21 mouse cellular contexts compared by ENCODE assay signal in genomic region chr9:4505087-4505486, GRCm38 (mm10).
A peak's percentile ranks its signal among the peaks of the same experiment; 100 is the strongest.
DNase-seq lines count a peak whose midpoint lies in the region; ATAC-seq lines count a peak whose summit lies in the region.
"Had no signal": no experiment of that assay in that cellular context is flagged by ENCODE, and none has a peak within 500 bp of the region (broad histone marks: within the 10 kb centered on the region; RNA-seq: fewer than 3 reads in every experiment).

No protein-coding gene starts in this region.

- no peak overlapping the region for H3K27ac ChIP-seq in kidney, embryonic 15.5 days
- no peak overlapping the region for H3K27ac ChIP-seq in neural tube, embryonic 14.5 days (ENCODE audit: low read depth, low read length)
- H3K27ac ChIP-seq: forebrain, embryonic 12.5 days; gastrocnemius, adult 2 months; heart, embryonic 13.5 days; midbrain, embryonic 10.5 days had no signal

- peak; percentile 46; the same call in 1 of the 2 replicates for ATAC-seq in kidney, embryonic 15.5 days (replicated peaks; ENCODE audit: low FRiP score)
- ATAC-seq in neural tube, embryonic 14.5 days (ENCODE audit: low read depth) = peak; percentile 41; the same call in 1 of the 2 replicates
- ATAC-seq in activated CD4-positive, CD25-positive, alpha-beta regulatory T cell, adult 4 months = no peak
- ATAC-seq: CD4-positive, CD25-positive, alpha-beta regulatory T cell, adult 4 months had no signal

- no peak overlapping the region for H3K4me3 ChIP-seq in kidney, embryonic 15.5 days (replicated peaks)
- no peak overlapping the region for H3K4me3 ChIP-seq in neural tube, embryonic 14.5 days (ENCODE audit: low read depth, low read length)
- H3K4me3 ChIP-seq: forebrain, embryonic 12.5 days; gastrocnemius, adult 2 months; heart, embryonic 13.5 days; midbrain, embryonic 10.5 days had no signal

- H3K27me3 ChIP-seq in kidney, embryonic 15.5 days = no peaks in the 10 kb centered on the region
- no peaks in the 10 kb centered on the region for H3K27me3 ChIP-seq in neural tube, embryonic 14.5 days (ENCODE audit: control insufficient read depth, insufficient read depth, low read length)
- H3K27me3 ChIP-seq: forebrain, embryonic 12.5 days; heart, embryonic 13.5 days had no signal

- WGBS in kidney, embryonic 15.5 days = 24% methylated on average over 1 of the region's 1 CpGs
- WGBS in neural tube, embryonic 14.5 days = 10% methylated on average over 1 of the region's 1 CpGs

- no peaks in the 10 kb centered on the region for H3K9me3 ChIP-seq in kidney, embryonic 15.5 days (replicated peaks)
- H3K9me3 ChIP-seq in neural tube, embryonic 14.5 days (ENCODE audit: control insufficient read depth, low read length) = no peaks in the 10 kb centered on the region
- H3K9me3 ChIP-seq: forebrain, embryonic 12.5 days; heart, embryonic 13.5 days; midbrain, embryonic 10.5 days had no signal

- H3K36me3 ChIP-seq in kidney, embryonic 15.5 days = no peaks in the 10 kb centered on the region
- H3K36me3 ChIP-seq in neural tube, embryonic 14.5 days (ENCODE audit: control insufficient read depth, insufficient read depth, low read length) = no peaks in the 10 kb centered on the region
- H3K36me3 ChIP-seq: forebrain, embryonic 12.5 days; heart, embryonic 13.5 days; midbrain, embryonic 10.5 days had no signal

- no peak overlapping the region for H3K9ac ChIP-seq in kidney, embryonic 15.5 days
- no peak overlapping the region for H3K9ac ChIP-seq in neural tube, embryonic 14.5 days (replicated peaks; ENCODE audit: low read depth, low read length)
- H3K9ac ChIP-seq: forebrain, embryonic 12.5 days; heart, embryonic 13.5 days had no signal

- H3K4me1 ChIP-seq in kidney, embryonic 15.5 days = peaks cover 2% of the 10 kb centered on the region; the same call in 1 of the 2 replicates
- no peaks in the 10 kb centered on the region for H3K4me1 ChIP-seq in neural tube, embryonic 14.5 days (ENCODE audit: control insufficient read depth, insufficient read depth, low read length)
- H3K4me1 ChIP-seq: forebrain, embryonic 12.5 days; heart, embryonic 13.5 days had no signal

- H3K4me2 ChIP-seq in kidney, embryonic 15.5 days = no peak overlapping the region
- H3K4me2 ChIP-seq in neural tube, embryonic 14.5 days (ENCODE audit: low read depth, low read length) = no peak overlapping the region
- H3K4me2 ChIP-seq: forebrain, embryonic 12.5 days; heart, embryonic 13.5 days; liver, embryonic 11.5 days had no signal

- peak; percentile 20 for DNase-seq in cerebellum, adult 9-10 months
- no peak for DNase-seq in cerebellum, postnatal 4 days (ENCODE audit: low spot score in 2 of 2)
- DNase-seq in kidney, postnatal 4 days = no peak
- peak; percentile 28 for DNase-seq in retina, embryonic 14.5 days (ENCODE audit: low spot score)
- DNase-seq in retina, postnatal 1 day = no peak
- DNase-seq: adrenal gland, postnatal 25 days; gastrocnemius, adult 2 months; heart, adult 18-20 months; heart, postnatal 36 days; kidney, adult 18-20 months; kidney, postnatal 36 days; lung, adult 2 months; lung, postnatal 36 days had no signal

Comparison
In these comparisons a context has a peak if more than half of its experiments do, and no peak if none do; other contexts are left out.
1. DNase-seq: peak in cerebellum, adult 9-10 months (single experiment) and retina, embryonic 14.5 days (single experiment); none in cerebellum, postnatal 4 days (0 of 2), kidney, postnatal 4 days (0 of 2) and retina, postnatal 1 day (single experiment).